Mouse (Mus musculus): ENCODE data around the gene Man1c1. TPM values are rescaled to one million over a fixed set of nuclear protein-coding genes. Genes with fewer than 3 reads are reported as not detected.

Gene Man1c1
- total and polyA plus RNA-seq, 2 experiments from 2014 or later, result 2.4 to 9.9 TPM

DNA sequence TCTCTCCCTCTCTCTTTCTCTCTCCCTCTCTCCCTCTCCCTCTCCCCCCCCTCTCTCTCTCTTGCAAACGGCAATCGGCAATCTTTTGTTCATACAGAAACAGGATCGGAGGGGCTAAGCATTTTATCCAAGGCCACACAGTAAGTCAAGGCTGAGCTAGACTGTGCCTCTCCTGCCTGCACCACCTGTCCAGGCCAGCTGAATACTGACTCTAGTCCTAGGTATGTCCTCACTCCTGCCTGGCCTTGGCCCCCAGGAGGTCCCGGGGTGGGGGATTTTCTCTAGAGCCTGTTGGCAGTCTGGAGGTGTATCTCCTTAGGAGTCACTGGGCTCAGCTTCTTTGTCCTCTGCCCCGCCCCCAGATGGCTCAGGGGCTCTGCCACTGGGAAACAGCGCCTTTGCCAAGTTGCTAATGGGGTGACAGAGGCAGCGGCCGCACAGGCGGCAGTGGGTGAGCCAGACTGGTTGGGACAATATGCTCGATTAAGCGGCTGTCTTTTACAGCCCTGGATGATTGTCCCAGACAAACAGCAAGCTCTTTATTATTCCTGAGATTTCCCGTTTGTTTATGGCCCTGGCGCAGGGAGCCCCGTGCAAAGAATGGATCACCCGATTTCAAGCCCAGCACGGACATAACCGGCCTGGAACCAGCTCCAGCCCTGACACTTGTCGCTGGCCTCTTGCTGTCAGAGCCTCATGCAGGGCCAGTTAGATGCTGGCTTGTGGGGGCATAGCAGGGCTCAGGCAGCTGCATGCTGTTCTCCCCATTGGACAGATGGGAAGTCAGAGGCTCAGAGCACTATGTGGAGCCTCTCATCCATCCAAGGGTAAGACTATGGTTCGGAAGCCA lies 136.5 kb downstream of the Man1c1 start:
- Histone ChIP-seq H3K4me2 (ENCODE audit: low read depth) (no peak overlapping the region), H3K9me3 (ENCODE audit: low read length) (no peaks in the 10 kb centered on the region), H3K9ac (no peak overlapping the region), H3K4me3 (ENCODE audit: low read depth, low read length) (no peak overlapping the region), H3K27me3 (ENCODE audit: insufficient read depth, low read length) (no peaks in the 10 kb centered on the region), H3K27ac (ENCODE audit: low read depth, low read length) (no peak overlapping the region), H3K4me1 (ENCODE audit: insufficient read depth) (no peaks in the 10 kb centered on the region), H3K36me3 (ENCODE audit: insufficient read depth) (0 out of 2 replicates have a peak, but pooled peaks cover 6% of the 10 kb centered on the region)
- DNase-seq (peak; percentile 71), ATAC-seq (peak; percentile 77)
- 18% methylated on average over 19 of the region's 19 CpGs for whole genome bisulfite sequencing
- no peak for TF ChIP-seq CTCF (IDR thresholded peaks at IDR 0.05; ENCODE audit: low read depth)

DNA sequence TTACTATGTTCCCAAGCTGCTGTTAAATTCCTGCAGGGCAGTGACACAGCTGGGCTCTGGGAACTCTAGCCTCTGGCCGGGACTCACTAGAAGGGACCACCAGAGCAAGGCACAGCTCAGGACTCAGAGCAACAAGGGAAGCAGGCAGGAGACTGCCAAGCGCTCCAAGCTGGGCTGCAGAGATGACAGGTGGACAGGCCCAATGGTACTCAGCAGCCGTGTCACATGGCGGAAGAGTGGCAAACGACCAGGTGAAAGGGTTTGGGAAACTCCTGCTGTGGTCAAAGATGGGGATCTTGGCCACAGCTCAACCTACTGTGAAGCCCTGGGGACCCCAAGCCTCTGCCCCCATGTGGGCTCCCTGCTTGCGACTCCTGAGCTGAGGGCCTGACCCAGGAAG lies 140.0 kb downstream of the Man1c1 start:
- no peaks in the 10 kb centered on the region for H3K4me1 ChIP-seq (ENCODE audit: insufficient read depth)
- ATAC-seq (no peak), DNase-seq (no peak)
- H3K4me2 ChIP-seq (ENCODE audit: low read depth), result no peak overlapping the region
- no peak overlapping the region for H3K4me3 ChIP-seq (ENCODE audit: low read depth, low read length)
- no peak for TF ChIP-seq CTCF (IDR thresholded peaks at IDR 0.05; ENCODE audit: low read depth)
- no peak overlapping the region for H3K27ac ChIP-seq (ENCODE audit: low read depth, low read length)
- 0 out of 2 replicates have a peak, but pooled peaks cover 6% of the 10 kb centered on the region for H3K36me3 ChIP-seq (ENCODE audit: insufficient read depth)
- H3K27me3 ChIP-seq (ENCODE audit: insufficient read depth, low read length), result no peaks in the 10 kb centered on the region
- H3K9me3 ChIP-seq (ENCODE audit: low read length), result no peaks in the 10 kb centered on the region
- WGBS, result 84% methylated on average over 6 of the region's 6 CpGs
- H3K9ac ChIP-seq, result no peak overlapping the region

DNA sequence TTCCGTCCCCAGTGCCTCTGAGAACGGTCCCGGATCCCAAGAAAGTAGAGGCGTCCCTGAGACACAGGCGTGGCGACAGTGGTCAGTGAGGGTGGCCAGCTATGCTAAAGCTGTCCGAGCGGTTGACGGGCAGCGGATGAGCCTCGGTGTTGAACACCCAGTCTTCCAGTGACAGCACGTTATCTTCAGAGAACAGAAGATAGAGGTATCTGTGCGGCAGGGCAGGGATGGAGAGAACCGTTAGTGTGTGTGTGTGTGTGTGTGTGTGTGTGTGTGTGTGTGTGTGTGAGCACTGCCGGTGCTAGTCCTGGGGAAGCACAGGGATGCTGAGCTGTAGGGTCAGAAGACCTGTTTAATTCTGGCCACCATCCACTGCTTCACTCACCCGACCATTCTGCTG lies 140.5 kb downstream of the Man1c1 start:
- 89% methylated on average over 16 of the region's 16 CpGs for WGBS
- no peaks in the 10 kb centered on the region for H3K9me3 ChIP-seq (ENCODE audit: low read length)

DNA sequence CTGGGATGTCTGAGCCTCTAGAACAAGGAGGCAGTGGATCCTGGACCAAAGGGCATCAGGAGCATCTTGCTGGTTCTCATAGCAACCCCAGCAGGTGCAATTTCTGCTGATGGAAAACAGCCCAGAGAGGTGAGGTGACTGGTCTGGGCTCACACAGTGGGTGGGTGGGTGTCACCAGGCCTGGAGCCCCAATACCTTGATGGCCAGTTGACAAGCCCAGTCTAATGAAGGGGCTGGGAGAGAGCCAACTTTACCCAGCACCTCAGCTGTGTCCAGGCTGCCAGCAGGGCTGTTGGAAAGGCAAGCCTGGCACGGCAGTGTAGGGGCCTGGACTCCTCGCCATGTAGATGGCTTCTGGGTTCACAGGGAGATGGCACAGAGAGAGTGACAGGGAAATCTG lies 142.1 kb downstream of the Man1c1 start:
- no peak overlapping the region for H3K4me2 ChIP-seq (ENCODE audit: low read depth)
- H3K27me3 ChIP-seq (ENCODE audit: insufficient read depth, low read length), result no peaks in the 10 kb centered on the region
- H3K9ac ChIP-seq, result no peak overlapping the region
- no peak overlapping the region for H3K4me3 ChIP-seq (ENCODE audit: low read depth, low read length)
- H3K36me3 ChIP-seq (ENCODE audit: insufficient read depth), result 0 out of 2 replicates have a peak, but pooled peaks cover 6% of the 10 kb centered on the region
- no peak for DNase-seq
- no peaks in the 10 kb centered on the region for H3K9me3 ChIP-seq (ENCODE audit: low read length)
- H3K27ac ChIP-seq (ENCODE audit: low read depth, low read length), result no peak overlapping the region
- no peak for TF ChIP-seq CTCF (IDR thresholded peaks at IDR 0.05; ENCODE audit: low read depth)
- 76% methylated on average over 2 of the region's 2 CpGs for WGBS
- ATAC-seq, result no peak
- no peaks in the 10 kb centered on the region for H3K4me1 ChIP-seq (ENCODE audit: insufficient read depth)

More for the DNA sequence above, 140.5 kb downstream of the Man1c1 start:
- Histone ChIP-seq H3K4me2 (ENCODE audit: low read depth) (no peak overlapping the region), H3K27me3 (ENCODE audit: insufficient read depth, low read length) (no peaks in the 10 kb centered on the region), H3K36me3 (ENCODE audit: insufficient read depth) (0 out of 2 replicates have a peak, but pooled peaks cover 6% of the 10 kb centered on the region), H3K27ac (ENCODE audit: low read depth, low read length) (no peak overlapping the region), H3K4me3 (ENCODE audit: low read depth, low read length) (no peak overlapping the region), H3K9ac (no peak overlapping the region), H3K4me1 (ENCODE audit: insufficient read depth) (no peaks in the 10 kb centered on the region)
- no peak for DNase-seq
- ATAC-seq, result no peak
- TF ChIP-seq CTCF (IDR thresholded peaks at IDR 0.05; ENCODE audit: low read depth), result no peak

DNA sequence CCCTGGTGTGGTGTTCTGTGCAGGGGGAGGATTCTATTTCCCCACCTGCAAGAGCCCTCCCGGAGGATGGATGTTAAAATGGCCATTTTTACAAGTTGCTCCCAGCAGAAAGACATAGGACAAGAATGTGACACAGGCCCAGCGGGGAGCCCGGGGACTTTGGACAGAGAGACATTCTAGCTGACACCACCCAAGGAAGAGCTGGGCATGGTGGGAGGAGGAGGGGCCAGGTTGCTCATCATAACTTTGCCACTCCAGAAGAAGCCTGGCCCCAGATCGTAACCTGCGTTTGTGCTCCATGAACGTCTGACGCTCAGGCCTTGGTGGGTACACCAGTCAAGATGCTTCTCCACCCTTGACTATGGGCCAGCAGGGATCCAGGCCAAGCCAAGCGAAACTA lies 143.4 kb downstream of the Man1c1 start:
- WGBS, result 84% methylated on average over 8 of the region's 8 CpGs

DNA sequence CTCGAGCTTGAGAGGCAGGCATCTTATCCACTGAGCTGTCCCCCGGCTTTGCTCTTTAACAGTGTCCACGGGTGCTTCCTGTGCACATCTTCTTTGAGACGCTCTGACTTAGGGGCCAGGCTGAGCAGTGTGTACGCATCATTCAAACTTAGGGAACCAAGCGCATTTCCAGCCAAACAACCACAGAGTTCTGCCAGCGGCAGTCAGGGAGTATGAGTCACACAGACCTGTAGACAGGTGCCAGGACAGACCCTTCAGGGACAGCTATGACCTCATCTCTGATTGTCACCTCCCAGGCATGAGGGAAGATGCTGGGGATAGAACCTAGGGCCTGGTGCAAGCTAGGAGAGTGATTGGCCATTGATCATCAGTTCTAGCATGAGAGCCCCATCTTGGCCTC lies 144.9 kb downstream of the Man1c1 start:
- no peak for ATAC-seq
- no peak for DNase-seq
- no peak for TF ChIP-seq CTCF (IDR thresholded peaks at IDR 0.05; ENCODE audit: low read depth)
- Histone ChIP-seq H3K4me1 (ENCODE audit: insufficient read depth) (no peaks in the 10 kb centered on the region), H3K9ac (no peak overlapping the region), H3K27me3 (ENCODE audit: insufficient read depth, low read length) (no peaks in the 10 kb centered on the region), H3K9me3 (ENCODE audit: low read length) (no peaks in the 10 kb centered on the region), H3K36me3 (ENCODE audit: insufficient read depth) (0 out of 2 replicates have a peak, but pooled peaks cover 3% of the 10 kb centered on the region), H3K4me2 (ENCODE audit: low read depth) (no peak overlapping the region), H3K27ac (ENCODE audit: low read depth, low read length) (no peak overlapping the region), H3K4me3 (ENCODE audit: low read depth, low read length) (no peak overlapping the region)
- 83% methylated on average over 7 of the region's 7 CpGs for WGBS

More for the DNA sequence above, 143.4 kb downstream of the Man1c1 start:
- Histone ChIP-seq H3K27me3 (ENCODE audit: insufficient read depth, low read length) (no peaks in the 10 kb centered on the region), H3K9me3 (ENCODE audit: low read length) (no peaks in the 10 kb centered on the region), H3K4me1 (ENCODE audit: insufficient read depth) (no peaks in the 10 kb centered on the region), H3K27ac (ENCODE audit: low read depth, low read length) (no peak overlapping the region), H3K4me2 (ENCODE audit: low read depth) (no peak overlapping the region), H3K9ac (no peak overlapping the region), H3K36me3 (ENCODE audit: insufficient read depth) (0 out of 2 replicates have a peak, but pooled peaks cover 6% of the 10 kb centered on the region), H3K4me3 (ENCODE audit: low read depth, low read length) (no peak overlapping the region)
- no peak for TF ChIP-seq CTCF (IDR thresholded peaks at IDR 0.05; ENCODE audit: low read depth)
- no peak for ATAC-seq
- DNase-seq, result no peak

DNA sequence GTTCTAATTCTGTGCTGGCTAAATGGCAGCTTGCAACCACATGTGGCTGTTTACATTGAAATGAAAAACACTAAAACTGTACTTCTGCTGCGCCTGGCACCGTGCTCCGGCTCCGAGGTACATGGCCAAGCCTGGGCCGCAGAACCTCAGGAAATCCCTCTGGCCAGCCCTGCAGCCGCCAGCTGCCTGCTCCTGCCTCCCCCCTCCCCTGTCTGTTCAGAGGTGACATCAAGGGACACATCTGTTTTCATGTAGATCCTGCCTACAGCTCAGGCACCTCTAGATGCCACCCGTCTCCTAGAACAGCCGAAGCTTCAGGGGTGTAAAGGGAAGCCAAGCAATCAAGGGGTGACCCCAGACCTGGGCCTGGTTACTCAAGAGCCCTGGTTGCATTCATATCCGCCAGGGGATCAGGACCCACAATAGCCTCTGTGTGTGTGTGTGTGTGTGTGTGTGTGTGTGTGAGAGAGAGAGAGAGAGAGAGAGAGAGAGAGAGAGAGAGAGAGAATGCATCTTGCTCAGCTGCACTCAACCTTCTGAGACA lies 145.4 kb downstream of the Man1c1 start:
- no peak for ATAC-seq
- no peak for TF ChIP-seq CTCF (IDR thresholded peaks at IDR 0.05; ENCODE audit: low read depth)
- H3K4me1 ChIP-seq (ENCODE audit: insufficient read depth), result no peaks in the 10 kb centered on the region
- H3K4me2 ChIP-seq (ENCODE audit: low read depth), result no peak overlapping the region
- no peak overlapping the region for H3K4me3 ChIP-seq (ENCODE audit: low read depth, low read length)
- H3K27me3 ChIP-seq (ENCODE audit: insufficient read depth, low read length), result no peaks in the 10 kb centered on the region
- H3K9me3 ChIP-seq (ENCODE audit: low read length), result no peaks in the 10 kb centered on the region
- no peak for DNase-seq
- 56% methylated on average over 9 of the region's 9 CpGs for WGBS
- H3K36me3 ChIP-seq (ENCODE audit: insufficient read depth), result no peaks in the 10 kb centered on the region
- H3K27ac ChIP-seq (ENCODE audit: low read depth, low read length), result no peak overlapping the region
- H3K9ac ChIP-seq, result peak overlapping the region; percentile 19; the same call in 1 of the 2 replicates

Measured in forebrain, postnatal 0 days (tissue).